Mouse (Mus musculus) thymus, adult 2 months (tissue): Measurements from ENCODE around the gene Gna15. TPM values are rescaled to one million over a fixed set of nuclear protein-coding genes. Genes with fewer than 3 reads are reported as not detected.

Source experiments
- DNase-seq: peaks from one replicate; pipeline ENCODE4 v3.0.0; 2021
- H3K27ac ChIP-seq: fragments of 200-500 bp; 2 replicates; pipeline ENCODE4 v1.5.1; 2012; ENCODE audit warnings: low read length, control low read depth; ENCODE audit not compliant: control insufficient read depth, insufficient read depth
- H3K27me3 ChIP-seq: fragments of 200-500 bp; 2 replicates; pipeline ENCODE4 v1.6.1; 2012; ENCODE audit warnings: mild to moderate bottlenecking, low read length, moderate library complexity, mixed read lengths; ENCODE audit not compliant: control insufficient read depth, insufficient read depth
- H3K36me3 ChIP-seq: fragments of 200-500 bp; 2 replicates; pipeline ENCODE4 v1.6.1; 2012; ENCODE audit warnings: mild to moderate bottlenecking, low read length, moderate library complexity; ENCODE audit not compliant: control insufficient read depth, insufficient read depth
- H3K4me1 ChIP-seq: fragments of 200-500 bp; replicated peaks from 2 replicates; pipeline ENCODE4 v1.6.1; 2012; ENCODE audit warnings: low read length; ENCODE audit not compliant: control insufficient read depth, insufficient read depth
- H3K4me3 ChIP-seq: fragments of 200-500 bp; 2 replicates; pipeline ENCODE4 v1.5.1; 2012; ENCODE audit warnings: mild to moderate bottlenecking, low read length, control low read depth, moderate library complexity; ENCODE audit not compliant: control insufficient read depth, insufficient read depth
- CTCF ChIP-seq: fragments of 200-500 bp; IDR thresholded peaks from 2 replicates; pipeline ENCODE4 v1.5.1; 2012; ENCODE audit warnings: mild to moderate bottlenecking, control low read depth, low read length, moderate library complexity, borderline replicate concordance; ENCODE audit not compliant: control insufficient read depth, poor library complexity, insufficient read depth; ENCODE audit errors: extremely low read depth
- POLR2A ChIP-seq: fragments of 200-500 bp; IDR thresholded peaks from 2 replicates; pipeline ENCODE4 v1.6.1; 2012; ENCODE audit warnings: mild to moderate bottlenecking, low read length, control low read depth, moderate library complexity; ENCODE audit not compliant: control insufficient read depth, poor library complexity, insufficient read depth; ENCODE audit errors: extremely low read depth
- WGBS: fragments of 180-500 bp; shearing (Covaris S2); methylation state at CpG from one replicate; pipeline ENCODE4 v1.1.7; 2018; 5-methylcytosine and 5-hydroxymethylcytosine counted together
- polyA plus RNA-seq: library from polyadenylated mRNA; depleted of rRNA; stranded (reverse); fragments of >200 nt; gene quantifications from 2 replicates; pipeline ENCODE4 v1.2.3, GENCODE M21; 2012

Gene Gna15
- polyA plus RNA-seq, 1 experiment, result 10.6 TPM

GRCm38 (mm10) chr10:81462415-81462804 lies 61.6 kb downstream of the Gna15 start:
- 60% methylated on average over 7 of the region's 7 CpGs for WGBS
- no peak for DNase-seq

GRCm38 (mm10) chr10:81461673-81462414 lies 62.2 kb downstream of the Gna15 start:
- no peak overlapping the region for H3K4me3 ChIP-seq
- H3K27me3 ChIP-seq, result no peaks in the 10 kb centered on the region; the same call in 1 of the 2 replicates
- no peaks in the 10 kb centered on the region for H3K36me3 ChIP-seq
- H3K27ac ChIP-seq, result no peak overlapping the region
- no peak for DNase-seq
- TF ChIP-seq CTCF (no peak), POLR2A (no peak)
- H3K4me1 ChIP-seq, result peaks cover 11% of the 10 kb centered on the region
- 11% methylated on average over 16 of the region's 16 CpGs for WGBS

More at GRCm38 (mm10) chr10:81462415-81462804, 61.6 kb downstream of the Gna15 start:
- Histone ChIP-seq H3K4me1 (peaks cover 11% of the 10 kb centered on the region), H3K27ac (no peak overlapping the region), H3K27me3 (no peaks in the 10 kb centered on the region; the same call in 1 of the 2 replicates), H3K4me3 (no peak overlapping the region), H3K36me3 (no peaks in the 10 kb centered on the region)
- no peak for TF ChIP-seq CTCF
- TF ChIP-seq POLR2A, result no peak

GRCm38 (mm10) chr10:81460951-81461350 lies 63.1 kb downstream of the Gna15 start:
- TF ChIP-seq CTCF (no peak), POLR2A (no peak)
- Histone ChIP-seq H3K27ac (no peak overlapping the region), H3K36me3 (no peaks in the 10 kb centered on the region), H3K4me1 (peaks cover 11% of the 10 kb centered on the region), H3K4me3 (no peak overlapping the region), H3K27me3 (no peaks in the 10 kb centered on the region; the same call in 1 of the 2 replicates)
- 41% methylated on average over 11 of the region's 11 CpGs for WGBS
- DNase-seq, result no peak

- Histone ChIP-seq H3K4me1 (peaks cover 11% of the 10 kb centered on the region), H3K27me3 (no peaks in the 10 kb centered on the region; the same call in 1 of the 2 replicates)
- 22% methylated on average over 20 of the region's 20 CpGs for WGBS
Measured at GRCm38 (mm10) chr10:81460471-81460870, 63.6 kb downstream of the Gna15 start.

GRCm38 (mm10) chr10:81459399-81459798 lies 64.6 kb downstream of the Gna15 start:
- TF ChIP-seq CTCF, result no peak
- TF ChIP-seq POLR2A, result no peak
- 83% methylated on average over 21 of the region's 21 CpGs for WGBS
- Histone ChIP-seq H3K4me3 (no peak overlapping the region), H3K36me3 (no peaks in the 10 kb centered on the region), H3K4me1 (peaks cover 11% of the 10 kb centered on the region), H3K27ac (no peak overlapping the region), H3K27me3 (no peaks in the 10 kb centered on the region; the same call in 1 of the 2 replicates)
- no peak for DNase-seq

More at GRCm38 (mm10) chr10:81460471-81460870, 63.6 kb downstream of the Gna15 start:
- no peak for DNase-seq
- H3K36me3 ChIP-seq, result no peaks in the 10 kb centered on the region
- no peak overlapping the region for H3K4me3 ChIP-seq
- no peak for TF ChIP-seq CTCF
- H3K27ac ChIP-seq, result no peak overlapping the region

GRCm38 (mm10) chr10:81458267-81458666 lies 65.8 kb downstream of the Gna15 start:
- no peaks in the 10 kb centered on the region for H3K36me3 ChIP-seq
- H3K27ac ChIP-seq, result no peak overlapping the region
- peaks cover 6% of the 10 kb centered on the region; the same call in 1 of the 2 replicates for H3K4me1 ChIP-seq
- WGBS, result 86% methylated on average over 6 of the region's 6 CpGs
- H3K27me3 ChIP-seq, result peaks cover 4% of the 10 kb centered on the region; the same call in 1 of the 2 replicates
- no peak for TF ChIP-seq POLR2A
- TF ChIP-seq CTCF, result no peak
- no peak for DNase-seq
- H3K4me3 ChIP-seq, result no peak overlapping the region

- WGBS, result 90% methylated on average over 8 of the region's 8 CpGs
- H3K4me1 ChIP-seq, result peaks cover 6% of the 10 kb centered on the region; the same call in 1 of the 2 replicates
- TF ChIP-seq CTCF, result no peak
- TF ChIP-seq POLR2A, result no peak
- DNase-seq, result no peak
- H3K27ac ChIP-seq, result no peak overlapping the region
- H3K36me3 ChIP-seq, result no peaks in the 10 kb centered on the region
- peaks cover 6% of the 10 kb centered on the region; the same call in 1 of the 2 replicates for H3K27me3 ChIP-seq
- H3K4me3 ChIP-seq, result no peak overlapping the region
Measured at GRCm38 (mm10) chr10:81457624-81458023, 66.4 kb downstream of the Gna15 start.
